Mouse (Mus musculus): ENCODE measurements around the gene Ntn5. TPM values are rescaled to one million over a fixed set of nuclear protein-coding genes. Genes with fewer than 3 reads are reported as not detected.
"Not testable (repeated sequence)": the region's sequence is repeated elsewhere in the genome, so short reads cannot be mapped to it uniquely, and the experiment has no call there.

Gene Ntn5
- total and polyA plus RNA-seq, 2 experiments from 2014 or later = 0.80 to 0.94 TPM

- H3K4me1 ChIP-seq (ENCODE audit: insufficient read depth, low read length) = no peaks in the 10 kb centered on the region
- no peaks in the 10 kb centered on the region for H3K9me3 ChIP-seq (ENCODE audit: low read length)
- peak; percentile 47; the same call in 1 of the 2 replicates for ATAC-seq
- H3K27ac ChIP-seq = no peak overlapping the region
- H3K36me3 ChIP-seq (ENCODE audit: insufficient read depth, low read length) = no peaks in the 10 kb centered on the region
- peak; percentile 24 for DNase-seq (ENCODE audit: low spot score)
- H3K4me3 ChIP-seq (ENCODE audit: low read length) = no peak overlapping the region
- no peak overlapping the region for H3K9ac ChIP-seq (replicated peaks; ENCODE audit: low read length)
- H3K4me2 ChIP-seq (ENCODE audit: low read depth, low read length) = peak overlapping the region; percentile 11
- WGBS = 25% methylated on average over 17 of the region's 17 CpGs
- no peak for TF ChIP-seq CTCF (IDR thresholded peaks at IDR 0.05; ENCODE audit: low read depth)
- no peaks in the 10 kb centered on the region for H3K27me3 ChIP-seq (ENCODE audit: insufficient read depth, low read length)
Measured at GRCm38 (mm10) chr7:45654424-45655047, 29.3 kb upstream of the Ntn5 start.

DNA sequence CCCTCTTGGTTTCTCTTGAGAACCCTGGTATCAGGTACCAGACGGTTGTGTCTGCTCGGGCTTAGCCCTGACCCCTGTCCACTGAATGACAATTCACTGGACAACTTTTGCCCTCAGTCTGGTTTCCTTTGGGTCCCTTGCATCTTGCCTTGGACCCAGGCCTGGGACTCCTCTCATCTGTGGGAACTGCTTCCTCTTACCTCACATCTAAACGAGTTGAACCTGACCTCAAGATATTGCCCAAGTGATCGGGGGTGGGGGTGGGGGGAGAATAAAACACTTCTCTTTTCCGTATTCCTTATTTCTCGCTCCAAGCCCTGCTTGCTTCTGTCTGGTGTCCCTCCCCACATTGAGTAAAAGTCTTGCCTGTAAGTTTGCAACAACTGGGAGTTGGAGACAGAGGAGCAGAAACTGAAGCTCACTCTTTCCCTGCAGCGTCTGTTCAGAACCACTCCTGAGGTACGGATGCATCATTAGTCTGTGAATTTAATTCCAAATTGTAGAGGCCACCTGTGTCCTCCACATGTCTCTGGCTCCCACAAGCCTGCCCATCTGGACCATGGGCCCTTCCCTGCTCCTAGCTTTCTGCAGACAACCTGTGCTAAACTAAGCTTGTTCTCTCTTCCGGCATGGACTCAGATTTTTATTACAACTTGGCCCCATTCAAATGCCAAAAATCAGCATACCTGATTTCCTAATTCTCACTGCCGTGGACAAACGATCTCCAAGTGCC, 22.9 kb upstream of the Ntn5 start:
- DNase-seq (ENCODE audit: low spot score) (no peak), ATAC-seq (no peak)
- Histone ChIP-seq H3K9ac (replicated peaks; ENCODE audit: low read length) (no peak overlapping the region), H3K4me2 (ENCODE audit: low read depth, low read length) (no peak overlapping the region), H3K27me3 (ENCODE audit: insufficient read depth, low read length) (no peaks in the 10 kb centered on the region), H3K4me1 (ENCODE audit: insufficient read depth, low read length) (no peaks in the 10 kb centered on the region), H3K36me3 (ENCODE audit: insufficient read depth, low read length) (no peaks in the 10 kb centered on the region), H3K27ac (no peak overlapping the region), H3K9me3 (ENCODE audit: low read length) (no peaks in the 10 kb centered on the region), H3K4me3 (ENCODE audit: low read length) (no peak overlapping the region)
- 79% methylated on average over 11 of the region's 11 CpGs for WGBS
- TF ChIP-seq CTCF (IDR thresholded peaks at IDR 0.05; ENCODE audit: low read depth) = no peak

DNA sequence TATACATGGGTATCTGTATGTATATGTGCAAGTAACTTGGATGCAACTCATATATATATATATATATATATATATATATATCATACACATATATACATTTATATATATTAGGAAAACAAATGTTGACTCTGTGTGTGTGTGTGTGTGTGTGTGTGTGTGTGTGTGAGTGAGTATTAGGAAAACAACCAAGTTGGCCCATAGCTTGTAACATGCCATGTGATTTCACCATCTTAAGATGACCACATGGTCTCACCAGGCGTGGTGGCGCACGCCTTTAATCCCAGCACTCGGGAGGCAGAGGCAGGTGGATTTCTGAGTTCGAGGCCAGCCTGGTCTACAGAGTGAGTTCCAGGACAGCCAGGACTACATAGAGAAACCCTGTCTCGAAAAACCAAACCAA, 22.1 kb upstream of the Ntn5 start:
- DNase-seq (ENCODE audit: low spot score); H3K4me3 ChIP-seq (ENCODE audit: low read length); H3K9ac ChIP-seq (replicated peaks; ENCODE audit: low read length); H3K4me2 ChIP-seq (ENCODE audit: low read depth, low read length); H3K27ac ChIP-seq; H3K4me1 ChIP-seq (ENCODE audit: insufficient read depth, low read length); H3K36me3 ChIP-seq (ENCODE audit: insufficient read depth, low read length); H3K9me3 ChIP-seq (ENCODE audit: low read length); H3K27me3 ChIP-seq (ENCODE audit: insufficient read depth, low read length); ATAC-seq: not testable (repeated sequence)
- WGBS = 88% methylated on average over 6 of the region's 6 CpGs

GRCm38 (mm10) chr7:45665303-45666138, 18.3 kb upstream of the Ntn5 start:
- WGBS = 58% methylated on average over 13 of the region's 13 CpGs
- no peak for TF ChIP-seq CTCF (IDR thresholded peaks at IDR 0.05; ENCODE audit: low read depth)
- no peaks in the 10 kb centered on the region for H3K27me3 ChIP-seq (ENCODE audit: insufficient read depth, low read length)

GRCm38 (mm10) chr7:45666161-45666560, 17.7 kb upstream of the Ntn5 start, which contains the start of gene Fut2:
Fut2 (minus strand) TSS chr7:45666394.
- Histone ChIP-seq H3K36me3 (ENCODE audit: insufficient read depth, low read length) (no peaks in the 10 kb centered on the region), H3K4me1 (ENCODE audit: insufficient read depth, low read length) (no peaks in the 10 kb centered on the region)
- 86% methylated on average over 7 of the region's 7 CpGs for WGBS

More at GRCm38 (mm10) chr7:45665303-45666138, 18.3 kb upstream of the Ntn5 start:
- Histone ChIP-seq H3K4me1 (ENCODE audit: insufficient read depth, low read length) (no peaks in the 10 kb centered on the region), H3K36me3 (ENCODE audit: insufficient read depth, low read length) (no peaks in the 10 kb centered on the region), H3K4me2 (ENCODE audit: low read depth, low read length) (no peak overlapping the region), H3K27ac (no peak overlapping the region), H3K9ac (replicated peaks; ENCODE audit: low read length) (no peak overlapping the region), H3K4me3 (ENCODE audit: low read length) (no peak overlapping the region), H3K9me3 (ENCODE audit: low read length) (no peaks in the 10 kb centered on the region)
- DNase-seq (ENCODE audit: low spot score) = no peak
- no peak for ATAC-seq

DNA sequence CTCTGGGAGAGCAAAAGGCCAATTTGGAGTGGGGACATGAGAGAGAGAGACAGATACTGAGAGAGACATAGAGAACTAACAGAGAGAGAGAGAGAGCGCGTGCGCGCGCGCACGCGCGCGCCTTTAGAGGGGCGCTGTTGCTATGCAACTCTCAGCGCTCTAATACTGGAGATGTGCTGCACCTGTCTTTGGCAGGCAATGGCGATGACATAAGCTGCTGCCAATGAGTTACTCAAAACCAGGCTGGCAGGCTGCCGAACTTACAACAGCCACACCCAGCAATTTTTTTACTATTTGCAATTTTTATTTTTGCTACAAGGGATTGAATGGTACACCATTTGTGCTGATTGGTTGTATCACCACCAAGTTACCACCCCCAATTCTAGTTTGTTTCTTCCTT, 16.1 kb upstream of the Ntn5 start:
- DNase-seq (ENCODE audit: low spot score) = peak; percentile 42
- H3K4me3 ChIP-seq (ENCODE audit: low read length) = no peak overlapping the region
- no peaks in the 10 kb centered on the region for H3K27me3 ChIP-seq (ENCODE audit: insufficient read depth, low read length)
- H3K36me3 ChIP-seq (ENCODE audit: insufficient read depth, low read length) = no peaks in the 10 kb centered on the region
- H3K9ac ChIP-seq (replicated peaks; ENCODE audit: low read length) = no peak overlapping the region
- WGBS = 67% methylated on average over 14 of the region's 14 CpGs
- TF ChIP-seq CTCF (IDR thresholded peaks at IDR 0.05; ENCODE audit: low read depth) = no peak
- H3K9me3 ChIP-seq (ENCODE audit: low read length) = no peaks in the 10 kb centered on the region
- no peak overlapping the region for H3K4me2 ChIP-seq (ENCODE audit: low read depth, low read length)
- no peak overlapping the region for H3K27ac ChIP-seq
- ATAC-seq = no peak
- H3K4me1 ChIP-seq (ENCODE audit: insufficient read depth, low read length) = no peaks in the 10 kb centered on the region

More at GRCm38 (mm10) chr7:45666161-45666560, 17.7 kb upstream of the Ntn5 start, which contains the start of gene Fut2:
- H3K9ac ChIP-seq (replicated peaks; ENCODE audit: low read length) = no peak within 1 kb of the TSS
- no peaks in the 10 kb centered on the region for H3K27me3 ChIP-seq (ENCODE audit: insufficient read depth, low read length)
- H3K9me3 ChIP-seq (ENCODE audit: low read length) = no peaks in the 10 kb centered on the region
- H3K4me2 ChIP-seq (ENCODE audit: low read depth, low read length) = no peak within 1 kb of the TSS
- no peak for DNase-seq (ENCODE audit: low spot score)
- H3K4me3 ChIP-seq (ENCODE audit: low read length) = no peak within 1 kb of the TSS
- no peak within 1 kb of the TSS for H3K27ac ChIP-seq
- TF ChIP-seq CTCF (IDR thresholded peaks at IDR 0.05; ENCODE audit: low read depth) = no peak
- ATAC-seq = no peak

Data from hindbrain, postnatal 0 days (tissue).